Mouse (Mus musculus): ENCODE data around the gene Ncf1. TPM values are rescaled to one million over a fixed set of nuclear protein-coding genes. Genes with fewer than 3 reads are reported as not detected.
A peak's percentile ranks its signal among the peaks of the same experiment; 100 is the strongest.

Ncf1 gene
- total RNA-seq, 1 experiment from 2014 or later = 52.0 TPM

- ATAC-seq (replicated peaks; ENCODE audit: low read depth, poor library complexity, severe bottlenecking) = peak; percentile 48
These were observed 7.7 kb downstream of the Ncf1 start for GRCm38 (mm10) chr5:134221708-134222150.

- ATAC-seq (replicated peaks; ENCODE audit: low read depth, poor library complexity, severe bottlenecking) = no peak
These were observed 8.1 kb downstream of the Ncf1 start for GRCm38 (mm10) chr5:134221278-134221677.

GRCm38 (mm10) chr5:134217900-134218299 lies 11.5 kb downstream of the Ncf1 start:
- ATAC-seq (replicated peaks; ENCODE audit: low read depth, poor library complexity, severe bottlenecking) = no peak

- peak; percentile 91 for ATAC-seq (replicated peaks; ENCODE audit: low read depth, poor library complexity, severe bottlenecking)
These were observed 15.2 kb downstream of the Ncf1 start for GRCm38 (mm10) chr5:134214021-134214806.

- no peak for ATAC-seq (replicated peaks; ENCODE audit: low read depth, poor library complexity, severe bottlenecking)
These were observed 19.4 kb downstream of the Ncf1 start for GRCm38 (mm10) chr5:134209931-134210554.

- peak; percentile 69 for ATAC-seq (replicated peaks; ENCODE audit: low read depth, poor library complexity, severe bottlenecking)
These were observed 22.7 kb downstream of the Ncf1 start for GRCm38 (mm10) chr5:134206721-134207120.

GRCm38 (mm10) chr5:134193664-134194063 lies 35.8 kb downstream of the Ncf1 start:
- 0 out of 2 replicates have a peak, but pooled peaks have one; percentile 16 for ATAC-seq (replicated peaks; ENCODE audit: low read depth, poor library complexity, severe bottlenecking)

- ATAC-seq (replicated peaks; ENCODE audit: low read depth, poor library complexity, severe bottlenecking) = peak; percentile 78
These were observed 40.9 kb downstream of the Ncf1 start for GRCm38 (mm10) chr5:134188571-134188970.

- ATAC-seq (replicated peaks; ENCODE audit: low read depth, poor library complexity, severe bottlenecking) = 0 out of 2 replicates have a peak, but pooled peaks have one; percentile 13
These were observed 42.3 kb downstream of the Ncf1 start for GRCm38 (mm10) chr5:134186961-134187731.

GRCm38 (mm10) chr5:134186059-134186458 lies 43.4 kb downstream of the Ncf1 start:
- no peak for ATAC-seq (replicated peaks; ENCODE audit: low read depth, poor library complexity, severe bottlenecking)

GRCm38 (mm10) chr5:134183880-134184808 lies 45.3 kb downstream of the Ncf1 start, which contains the start of gene Gtf2ird2:
Gtf2ird2 (plus strand) TSS chr5:134184019.
- peak; percentile 79 for ATAC-seq (replicated peaks; ENCODE audit: low read depth, poor library complexity, severe bottlenecking)

GRCm38 (mm10) chr5:134183162-134183561 lies 46.3 kb downstream of the Ncf1 start:
- ATAC-seq (replicated peaks; ENCODE audit: low read depth, poor library complexity, severe bottlenecking) = no peak

GRCm38 (mm10) chr5:134182735-134183134 lies 46.7 kb downstream of the Ncf1 start:
- no peak for ATAC-seq (replicated peaks; ENCODE audit: low read depth, poor library complexity, severe bottlenecking)

GRCm38 (mm10) chr5:134182172-134182571 lies 47.3 kb downstream of the Ncf1 start:
- ATAC-seq (replicated peaks; ENCODE audit: low read depth, poor library complexity, severe bottlenecking) = no peak

GRCm38 (mm10) chr5:134179871-134180270 lies 49.6 kb downstream of the Ncf1 start:
- peak; percentile 16 for ATAC-seq (replicated peaks; ENCODE audit: low read depth, poor library complexity, severe bottlenecking)

- no peak for ATAC-seq (replicated peaks; ENCODE audit: low read depth, poor library complexity, severe bottlenecking)
These were observed 50.9 kb downstream of the Ncf1 start for GRCm38 (mm10) chr5:134178536-134178935.

- peak; percentile 84 for ATAC-seq (replicated peaks; ENCODE audit: low read depth, poor library complexity, severe bottlenecking)
These were observed 53.1 kb downstream of the Ncf1 start, which contains the start of gene Rcc1l for GRCm38 (mm10) chr5:134176169-134176881. Rcc1l (minus strand) TSS chr5:134176774.

GRCm38 (mm10) chr5:134175696-134176095 lies 53.7 kb downstream of the Ncf1 start:
- no peak for ATAC-seq (replicated peaks; ENCODE audit: low read depth, poor library complexity, severe bottlenecking)

- peak; percentile 64 for ATAC-seq (replicated peaks; ENCODE audit: low read depth, poor library complexity, severe bottlenecking)
These were observed 56.2 kb downstream of the Ncf1 start for GRCm38 (mm10) chr5:134173206-134173605.

Data from common myeloid progenitor, adult 5-6 weeks (primary cell).